Mouse (Mus musculus) E14TG2a.4 (cell line): ENCODE data around the gene AU022252.

Source experiments
- H3K27me3 ChIP-seq: 2 replicates; pipeline ENCODE4 v1.6.1; 2014; ENCODE audit warnings: low read length, control low read depth; ENCODE audit not compliant: insufficient read depth
- H3K36me3 ChIP-seq: 2 replicates; pipeline ENCODE4 v1.6.1; 2014; ENCODE audit warnings: low read length, control low read depth; ENCODE audit not compliant: insufficient read depth
- H3K4me1 ChIP-seq: replicated peaks from 2 replicates; pipeline ENCODE4 v1.6.1; 2014; ENCODE audit warnings: low read depth, low read length, control low read depth
- H3K4me3 ChIP-seq: replicated peaks from 2 replicates; pipeline ENCODE4 v1.5.1; 2014; ENCODE audit warnings: mild to moderate bottlenecking, low read length
- H3K9me3 ChIP-seq: 2 replicates; pipeline ENCODE4 v1.6.1; 2014; ENCODE audit warnings: low read length, control low read depth
- CTCF ChIP-seq: conservative IDR thresholded peaks from 2 replicates; pipeline ENCODE4 v1.5.1; 2014; ENCODE audit warnings: low read length
- NANOG ChIP-seq: IDR thresholded peaks from 2 replicates; pipeline ENCODE4 v1.6.1; 2014; ENCODE audit warnings: borderline replicate concordance, low read length, mixed read lengths
- POU5F1 ChIP-seq: IDR thresholded peaks from 2 replicates; pipeline ENCODE4 v1.6.1; 2014; ENCODE audit warnings: low read length, borderline replicate concordance

AU022252 gene

DNA sequence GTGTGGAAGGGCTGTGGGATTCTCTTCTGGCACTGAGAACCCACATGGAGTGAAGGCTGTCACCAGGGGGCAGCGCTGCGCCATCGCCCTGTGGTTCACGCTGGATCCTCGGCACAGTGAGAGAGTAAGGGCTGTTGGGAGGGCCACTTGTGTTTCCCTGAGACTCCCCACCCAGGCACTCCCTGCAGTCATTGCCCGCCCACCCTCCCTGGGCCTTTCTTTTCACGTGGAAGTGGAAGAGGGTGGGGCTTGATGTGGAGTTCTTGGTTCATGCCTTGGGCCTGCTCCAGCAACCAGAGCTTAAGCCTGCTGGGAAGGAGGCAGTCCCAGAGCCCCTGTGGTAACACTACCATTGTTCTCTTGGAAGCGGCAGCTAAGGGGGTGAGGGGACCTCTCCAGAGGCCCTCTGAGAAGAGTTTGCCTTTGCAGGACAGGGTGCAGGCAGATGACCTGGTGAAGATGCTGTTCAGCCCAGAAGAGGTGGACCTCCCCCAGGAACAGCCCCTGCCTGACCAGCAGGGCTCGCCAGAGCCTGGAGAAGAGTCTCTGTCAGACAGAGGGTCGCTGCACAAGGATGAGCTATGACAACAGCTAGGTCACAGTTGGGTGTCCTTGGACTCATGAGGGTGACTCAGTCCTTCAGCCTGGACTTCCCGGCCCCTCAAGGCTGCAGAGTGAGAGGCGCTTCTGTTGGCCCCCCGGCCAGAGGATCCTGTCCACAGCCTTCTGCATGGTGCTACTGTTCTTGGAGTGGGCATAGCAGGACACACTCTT lies 15.1 kb upstream of the AU022252 start:
- Histone ChIP-seq H3K4me1 (peaks cover 65% of the 10 kb centered on the region), H3K36me3 (peaks cover 50% of the 10 kb centered on the region), H3K9me3 (no peaks in the 10 kb centered on the region), H3K4me3 (peak overlapping the region; percentile 65), H3K27me3 (0 out of 2 replicates have a peak, but pooled peaks cover 2% of the 10 kb centered on the region)
- TF ChIP-seq NANOG (no peak), POU5F1 (no peak), CTCF (peak; percentile 27; the same call in 1 of the 2 replicates)

DNA sequence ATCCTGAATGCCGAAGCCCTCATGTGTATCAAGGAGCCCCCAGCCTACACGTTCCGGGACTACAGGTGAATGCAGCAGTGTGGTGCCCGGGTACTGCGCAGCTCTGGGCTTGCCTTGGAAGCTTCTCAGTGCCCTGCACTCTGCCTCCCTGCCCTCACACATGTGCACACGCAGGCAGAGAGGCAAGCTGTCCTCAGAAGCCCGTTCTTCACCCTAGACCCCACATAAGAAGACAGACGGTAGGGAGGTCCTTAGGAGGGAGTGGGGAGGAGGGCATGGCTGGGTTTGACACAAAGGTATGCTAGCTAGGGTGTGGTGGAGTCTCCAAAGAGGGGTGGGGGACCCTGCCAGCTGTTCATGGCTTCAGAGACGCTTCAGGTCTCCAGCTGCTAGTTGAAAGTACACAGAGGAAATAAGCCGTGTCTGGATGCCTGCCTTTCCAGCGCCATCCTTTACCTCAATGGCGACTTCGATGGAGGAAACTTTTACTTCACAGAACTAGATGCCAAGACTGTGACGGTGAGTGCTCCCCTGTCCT lies 14.2 kb upstream of the AU022252 start:
- Histone ChIP-seq H3K4me3 (peak overlapping the region; percentile 43), H3K9me3 (no peaks in the 10 kb centered on the region), H3K4me1 (peaks cover 65% of the 10 kb centered on the region), H3K36me3 (peaks cover 59% of the 10 kb centered on the region), H3K27me3 (no peaks in the 10 kb centered on the region)
- TF ChIP-seq POU5F1 (no peak), CTCF (no peak), NANOG (no peak)

DNA sequence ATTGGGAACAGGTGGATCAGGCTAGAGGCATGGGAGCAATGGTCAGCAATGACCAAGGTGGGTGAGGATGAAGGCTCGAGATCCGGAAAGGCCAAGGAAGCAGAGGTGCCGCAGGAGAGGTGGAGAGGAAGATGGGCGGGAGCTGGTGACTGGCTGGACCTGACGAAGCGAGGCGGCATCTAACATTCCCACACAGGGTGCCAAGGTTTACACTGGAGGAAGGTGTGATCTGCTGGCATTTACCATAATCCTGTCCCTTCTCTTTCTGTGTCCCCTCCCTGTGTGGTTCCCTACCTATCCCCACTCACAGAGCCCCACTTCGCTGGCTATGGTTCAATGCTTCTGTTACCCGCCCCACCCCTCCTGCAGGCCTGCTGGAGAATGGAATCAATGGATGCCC lies 13.4 kb upstream of the AU022252 start:
- Histone ChIP-seq H3K4me3 (peak overlapping the region; percentile 43), H3K4me1 (peaks cover 65% of the 10 kb centered on the region), H3K27me3 (no peaks in the 10 kb centered on the region), H3K36me3 (peaks cover 67% of the 10 kb centered on the region), H3K9me3 (no peaks in the 10 kb centered on the region)
- TF ChIP-seq NANOG (no peak), CTCF (no peak), POU5F1 (no peak)

DNA sequence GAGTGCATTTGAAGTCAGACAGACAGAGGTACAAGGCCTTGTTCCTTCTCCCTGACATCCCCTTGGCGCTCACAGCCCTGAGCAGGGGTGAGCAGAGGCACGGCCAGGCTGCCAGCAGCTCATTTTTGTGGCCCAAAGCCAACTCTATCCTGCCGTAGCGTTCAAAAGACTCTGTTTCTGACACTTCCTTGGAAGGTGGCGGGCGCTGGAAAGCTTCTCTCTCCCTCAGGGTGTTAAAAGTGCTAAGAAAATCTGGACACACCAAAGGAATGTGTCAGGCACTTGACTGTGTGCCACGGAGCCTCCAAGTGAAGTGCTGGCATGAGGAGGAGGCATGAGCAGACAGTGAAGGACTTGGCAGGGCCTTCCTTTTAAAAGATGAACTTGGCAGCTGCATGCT lies 13.0 kb upstream of the AU022252 start:
- no peak for TF ChIP-seq CTCF
- TF ChIP-seq NANOG, result no peak
- TF ChIP-seq POU5F1, result no peak
- Histone ChIP-seq H3K4me3 (peak overlapping the region; percentile 43), H3K36me3 (peaks cover 71% of the 10 kb centered on the region), H3K27me3 (no peaks in the 10 kb centered on the region), H3K9me3 (no peaks in the 10 kb centered on the region), H3K4me1 (peaks cover 65% of the 10 kb centered on the region)

DNA sequence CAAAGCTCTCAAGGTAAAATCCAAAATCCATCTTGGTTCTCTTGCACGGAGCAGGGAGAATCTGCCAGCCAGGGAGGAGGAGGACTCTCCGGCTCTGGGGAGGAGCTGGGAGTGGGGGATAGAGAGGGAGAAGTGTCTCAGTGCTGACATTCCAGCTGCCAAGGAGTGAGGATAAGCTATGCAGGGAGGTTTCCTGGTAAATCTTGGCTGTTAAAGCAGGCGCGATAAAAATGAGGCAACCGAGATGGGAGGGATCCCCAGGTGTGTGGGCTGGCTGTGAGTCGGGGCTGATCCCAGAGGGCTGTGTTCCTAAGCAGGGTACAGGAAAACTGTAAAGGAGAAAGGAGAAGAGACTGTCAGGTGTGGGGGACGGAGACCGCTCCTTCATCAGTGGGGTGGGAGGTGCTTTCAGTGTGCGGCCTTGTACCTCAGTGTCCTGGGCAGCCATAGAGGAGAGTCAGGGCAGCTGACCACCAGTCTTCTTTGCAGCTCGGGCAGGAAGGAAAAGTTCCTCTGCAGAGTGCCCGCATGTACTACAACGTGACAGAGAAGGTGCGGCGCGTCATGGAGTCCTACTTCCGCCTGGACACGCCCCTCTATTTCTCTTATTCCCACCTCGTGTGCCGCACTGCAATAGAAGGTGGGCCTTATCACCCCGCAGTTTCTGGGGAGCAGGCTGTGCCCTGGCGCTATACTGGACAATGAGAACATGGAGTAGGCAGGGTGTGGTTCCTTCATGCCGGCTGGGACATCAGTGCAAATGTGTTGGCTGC lies 12.1 kb upstream of the AU022252 start:
- TF ChIP-seq CTCF (no peak), POU5F1 (no peak), NANOG (no peak)
- Histone ChIP-seq H3K4me1 (peaks cover 63% of the 10 kb centered on the region), H3K4me3 (no peak overlapping the region; the same call in 1 of the 2 replicates), H3K27me3 (no peaks in the 10 kb centered on the region), H3K9me3 (no peaks in the 10 kb centered on the region), H3K36me3 (peaks cover 77% of the 10 kb centered on the region)

DNA sequence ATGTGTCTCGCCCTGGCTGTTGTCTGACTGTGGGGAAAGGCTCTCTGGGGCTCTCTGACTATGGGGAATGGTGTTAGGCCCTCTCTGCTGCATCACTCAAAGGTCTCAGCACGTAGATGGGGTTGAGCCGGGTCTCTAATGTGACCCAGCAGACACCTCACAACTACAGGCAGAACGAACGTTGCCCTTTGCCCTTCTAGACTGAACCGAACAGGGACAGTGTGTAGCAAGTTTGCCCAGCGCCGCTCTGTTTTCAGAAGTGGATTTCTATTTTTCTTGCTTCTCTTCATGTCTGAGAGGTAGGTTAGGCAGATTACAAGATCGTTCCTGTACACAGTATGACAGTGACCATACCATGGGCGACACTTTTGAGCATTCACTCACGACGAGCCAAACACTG lies 10.1 kb upstream of the AU022252 start:
- H3K27me3 ChIP-seq, result no peaks in the 10 kb centered on the region
- no peaks in the 10 kb centered on the region for H3K9me3 ChIP-seq
- H3K4me1 ChIP-seq, result peaks cover 62% of the 10 kb centered on the region
- peaks cover 74% of the 10 kb centered on the region for H3K36me3 ChIP-seq
- TF ChIP-seq POU5F1 (no peak), CTCF (no peak), NANOG (no peak)
- no peak overlapping the region for H3K4me3 ChIP-seq

DNA sequence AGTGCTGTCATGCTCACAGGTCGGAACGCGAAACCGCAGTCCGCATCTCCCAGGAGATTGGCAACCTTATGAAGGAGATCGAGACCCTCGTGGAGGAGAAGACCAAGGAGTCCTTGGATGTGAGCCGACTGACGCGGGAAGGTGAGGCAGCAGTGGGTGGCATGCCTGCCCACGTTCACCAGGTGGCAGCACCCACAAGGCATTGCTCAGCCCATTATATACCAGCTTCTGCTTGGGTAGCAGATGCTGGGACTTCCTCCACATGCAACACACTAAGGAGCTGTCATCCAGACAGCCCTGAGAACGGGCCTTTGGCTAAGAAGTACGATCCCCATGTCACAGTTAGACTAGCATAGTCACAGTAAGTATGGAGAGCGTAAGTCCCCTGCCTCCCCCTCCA lies 9.2 kb upstream of the AU022252 start:
- TF ChIP-seq CTCF, result 0 out of 2 replicates have a peak, but pooled peaks have one; percentile 9
- TF ChIP-seq POU5F1, result no peak
- no peak for TF ChIP-seq NANOG
- peaks cover 63% of the 10 kb centered on the region for H3K4me1 ChIP-seq
- no peaks in the 10 kb centered on the region for H3K9me3 ChIP-seq
- no peak overlapping the region for H3K4me3 ChIP-seq
- H3K36me3 ChIP-seq, result peaks cover 79% of the 10 kb centered on the region
- no peaks in the 10 kb centered on the region for H3K27me3 ChIP-seq

DNA sequence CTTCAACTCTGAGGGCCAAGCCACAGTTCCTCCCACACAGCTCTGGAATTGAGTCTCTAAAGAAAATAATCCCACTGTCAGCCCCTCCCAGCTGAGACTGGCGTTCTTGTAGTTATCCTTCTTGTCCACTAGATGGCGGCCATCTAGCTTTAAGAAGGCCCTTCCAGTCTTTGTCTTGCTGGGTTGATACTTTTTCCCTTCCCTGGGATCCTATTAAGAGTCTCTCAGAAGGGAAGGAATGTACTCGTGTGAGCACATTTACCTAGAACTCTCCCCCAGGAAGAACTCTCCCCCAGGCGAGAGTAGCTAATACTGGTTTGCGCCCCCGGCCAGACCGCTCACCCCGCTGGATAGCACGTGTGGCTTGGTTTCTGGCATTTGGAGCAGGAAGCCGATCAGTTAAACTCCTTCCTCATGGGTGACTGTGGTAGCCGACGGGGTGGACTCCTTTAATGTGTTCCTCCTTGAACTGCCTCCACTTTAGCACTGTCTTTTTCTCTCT lies 6.7 kb upstream of the AU022252 start:
- Histone ChIP-seq H3K4me3 (peak overlapping the region; percentile 35; the same call in 1 of the 2 replicates), H3K4me1 (peaks cover 52% of the 10 kb centered on the region), H3K27me3 (peaks cover 7% of the 10 kb centered on the region; the same call in 1 of the 2 replicates), H3K36me3 (peaks cover 68% of the 10 kb centered on the region), H3K9me3 (no peaks in the 10 kb centered on the region)
- TF ChIP-seq NANOG (no peak), CTCF (peak; percentile 98), POU5F1 (no peak)
